17 mouse cellular contexts compared by ENCODE assay signal in genomic region chr19:47471808-47472207, GRCm38 (mm10).
"Had no signal": no experiment of that assay in that cellular context is flagged by ENCODE, and none has a peak within 500 bp of the region (broad histone marks: within the 10 kb centered on the region; RNA-seq: fewer than 3 reads in every experiment).

No protein-coding gene starts in this region.

- H3K9me3 ChIP-seq: lung, embryonic 15.5 days; midbrain, embryonic 10.5 days; midbrain, embryonic 13.5 days; neural tube, embryonic 13.5 days had no signal

- ATAC-seq: intestine, postnatal 0 days; midbrain, embryonic 13.5 days; midbrain, embryonic 16.5 days had no signal

- H3K4me3 ChIP-seq: left cerebral cortex, adult 2 months; lung, embryonic 15.5 days; midbrain, embryonic 10.5 days; midbrain, embryonic 13.5 days; myocyte; neural tube, embryonic 13.5 days had no signal

- H3K27ac ChIP-seq: kidney, postnatal 0 days; left cerebral cortex, adult 2 months; lung, embryonic 15.5 days; midbrain, embryonic 13.5 days had no signal

- DNase-seq: kidney, adult 2 months; kidney, postnatal 36 days; layer of hippocampus, postnatal 36 days; lung, adult 18-20 months; lung, postnatal 10 days; lung, postnatal 36 days; thymus, adult 18-20 months; thymus, postnatal 36 days had no signal

- H3K27me3 ChIP-seq: lung, embryonic 15.5 days; midbrain, embryonic 13.5 days; neural tube, embryonic 13.5 days had no signal

- H3K36me3 ChIP-seq: lung, embryonic 15.5 days; midbrain, embryonic 10.5 days; midbrain, embryonic 13.5 days; neural tube, embryonic 13.5 days had no signal

- H3K9ac ChIP-seq: lung, embryonic 15.5 days; midbrain, embryonic 13.5 days; neural tube, embryonic 13.5 days had no signal

- H3K4me2 ChIP-seq: lung, embryonic 15.5 days; midbrain, embryonic 13.5 days; neural tube, embryonic 13.5 days had no signal
